Mouse (Mus musculus) thymus, adult 2 months (tissue): Measurements from ENCODE around the gene Abcg5. TPM values are rescaled to one million over a fixed set of nuclear protein-coding genes. Genes with fewer than 3 reads are reported as not detected.

Experiments used
- DNase-seq: peaks from one replicate; pipeline ENCODE4 v3.0.0; 2021
- H3K27ac ChIP-seq: fragments of 200-500 bp; 2 replicates; pipeline ENCODE4 v1.5.1; 2012; ENCODE audit warnings: low read length, control low read depth; ENCODE audit not compliant: control insufficient read depth, insufficient read depth
- H3K27me3 ChIP-seq: fragments of 200-500 bp; 2 replicates; pipeline ENCODE4 v1.6.1; 2012; ENCODE audit warnings: mild to moderate bottlenecking, low read length, moderate library complexity, mixed read lengths; ENCODE audit not compliant: control insufficient read depth, insufficient read depth
- H3K36me3 ChIP-seq: fragments of 200-500 bp; 2 replicates; pipeline ENCODE4 v1.6.1; 2012; ENCODE audit warnings: mild to moderate bottlenecking, low read length, moderate library complexity; ENCODE audit not compliant: control insufficient read depth, insufficient read depth
- H3K4me1 ChIP-seq: fragments of 200-500 bp; replicated peaks from 2 replicates; pipeline ENCODE4 v1.6.1; 2012; ENCODE audit warnings: low read length; ENCODE audit not compliant: control insufficient read depth, insufficient read depth
- H3K4me3 ChIP-seq: fragments of 200-500 bp; 2 replicates; pipeline ENCODE4 v1.5.1; 2012; ENCODE audit warnings: mild to moderate bottlenecking, low read length, control low read depth, moderate library complexity; ENCODE audit not compliant: control insufficient read depth, insufficient read depth
- CTCF ChIP-seq: fragments of 200-500 bp; IDR thresholded peaks from 2 replicates; pipeline ENCODE4 v1.5.1; 2012; ENCODE audit warnings: mild to moderate bottlenecking, control low read depth, low read length, moderate library complexity, borderline replicate concordance; ENCODE audit not compliant: control insufficient read depth, poor library complexity, insufficient read depth; ENCODE audit errors: extremely low read depth
- POLR2A ChIP-seq: fragments of 200-500 bp; IDR thresholded peaks from 2 replicates; pipeline ENCODE4 v1.6.1; 2012; ENCODE audit warnings: mild to moderate bottlenecking, low read length, control low read depth, moderate library complexity; ENCODE audit not compliant: control insufficient read depth, poor library complexity, insufficient read depth; ENCODE audit errors: extremely low read depth
- WGBS: fragments of 180-500 bp; shearing (Covaris S2); methylation state at CpG from one replicate; pipeline ENCODE4 v1.1.7; 2018; 5-methylcytosine and 5-hydroxymethylcytosine counted together
- polyA plus RNA-seq: library from polyadenylated mRNA; depleted of rRNA; stranded (reverse); fragments of >200 nt; gene quantifications from 2 replicates; pipeline ENCODE4 v1.2.3, GENCODE M21; 2012

The Abcg5 gene
- polyA plus RNA-seq, 1 experiment: 1.1 TPM

- no peak for DNase-seq
- Histone ChIP-seq H3K36me3 (no peaks in the 10 kb centered on the region), H3K4me3 (no peak within 1 kb of the TSS), H3K27me3 (peaks cover 6% of the 10 kb centered on the region), H3K4me1 (no peaks in the 10 kb centered on the region), H3K27ac (no peak within 1 kb of the TSS)
- TF ChIP-seq CTCF (no peak), POLR2A (no peak)
- 10% methylated on average over 24 of the region's 24 CpGs for WGBS
Observed at GRCm38 (mm10) chr17:84675951-84676366, 6.9 kb downstream of the Abcg5 start, which contains the start of gene Abcg8. Gene Abcg8 (plus strand): TSS chr17:84676302.

GRCm38 (mm10) chr17:84675204-84675603, 7.6 kb downstream of the Abcg5 start:
- no peaks in the 10 kb centered on the region for H3K4me1 ChIP-seq
- no peak overlapping the region for H3K4me3 ChIP-seq
- 81% methylated on average over 4 of the region's 4 CpGs for whole genome bisulfite sequencing
- TF ChIP-seq POLR2A: no peak
- TF ChIP-seq CTCF: no peak
- H3K27ac ChIP-seq: no peak overlapping the region
- peaks cover 6% of the 10 kb centered on the region for H3K27me3 ChIP-seq
- no peaks in the 10 kb centered on the region for H3K36me3 ChIP-seq
- DNase-seq: no peak

- Histone ChIP-seq H3K27ac (no peak overlapping the region), H3K36me3 (no peaks in the 10 kb centered on the region), H3K4me1 (no peaks in the 10 kb centered on the region), H3K27me3 (peaks cover 6% of the 10 kb centered on the region), H3K4me3 (no peak overlapping the region)
- TF ChIP-seq CTCF (no peak), POLR2A (no peak)
- DNase-seq: no peak
- 81% methylated on average over 7 of the region's 7 CpGs for WGBS
Observed at GRCm38 (mm10) chr17:84674048-84674447, 8.8 kb downstream of the Abcg5 start.

GRCm38 (mm10) chr17:84672376-84673369, 10.1 kb downstream of the Abcg5 start:
- no peak overlapping the region for H3K4me3 ChIP-seq
- peaks cover 6% of the 10 kb centered on the region for H3K27me3 ChIP-seq
- no peak overlapping the region for H3K27ac ChIP-seq
- WGBS: 80% methylated on average over 16 of the region's 16 CpGs
- TF ChIP-seq CTCF (no peak), POLR2A (no peak)
- H3K4me1 ChIP-seq: no peaks in the 10 kb centered on the region
- no peaks in the 10 kb centered on the region for H3K36me3 ChIP-seq
- DNase-seq: no peak

GRCm38 (mm10) chr17:84667848-84668247, 15.0 kb downstream of the Abcg5 start:
- no peak overlapping the region for H3K27ac ChIP-seq
- no peak overlapping the region for H3K4me3 ChIP-seq
- H3K27me3 ChIP-seq: no peaks in the 10 kb centered on the region
- no peaks in the 10 kb centered on the region for H3K4me1 ChIP-seq
- 91% methylated on average over 3 of the region's 3 CpGs for WGBS
- TF ChIP-seq CTCF (no peak), POLR2A (no peak)
- no peak for DNase-seq
- no peaks in the 10 kb centered on the region for H3K36me3 ChIP-seq

- Histone ChIP-seq H3K36me3 (no peaks in the 10 kb centered on the region), H3K27ac (no peak overlapping the region), H3K4me1 (no peaks in the 10 kb centered on the region; the same call in 1 of the 2 replicates), H3K27me3 (no peaks in the 10 kb centered on the region), H3K4me3 (no peak overlapping the region)
- 29% methylated on average over 9 of the region's 9 CpGs for WGBS
- no peak for DNase-seq
- no peak for TF ChIP-seq CTCF
- no peak for TF ChIP-seq POLR2A
Observed at GRCm38 (mm10) chr17:84665691-84666090, 17.1 kb downstream of the Abcg5 start.

GRCm38 (mm10) chr17:84665053-84665452, 17.8 kb downstream of the Abcg5 start:
- H3K4me3 ChIP-seq: no peak overlapping the region

More at GRCm38 (mm10) chr17:84665053-84665452, 17.8 kb downstream of the Abcg5 start:
- H3K36me3 ChIP-seq: no peaks in the 10 kb centered on the region
- TF ChIP-seq POLR2A (no peak), CTCF (no peak)
- no peaks in the 10 kb centered on the region; the same call in 1 of the 2 replicates for H3K4me1 ChIP-seq
- no peaks in the 10 kb centered on the region for H3K27me3 ChIP-seq
- 83% methylated on average over 10 of the region's 10 CpGs for WGBS
- DNase-seq: no peak
- no peak overlapping the region for H3K27ac ChIP-seq
